In genomic region chrX:36329849-36330411, GRCm38 (mm10) we compare ENCODE assay signal across 7 mouse cellular contexts. TPM values are rescaled to one million over a fixed set of nuclear protein-coding genes. Genes with fewer than 3 reads are reported as not detected.
A peak's percentile ranks its signal among the peaks of the same experiment; 100 is the strongest.
DNase-seq lines count a peak whose midpoint lies in the region; ATAC-seq and TF ChIP-seq lines count a peak whose summit lies in the region.

No protein-coding gene starts in this region.

- H3K27me3 ChIP-seq in intestine, embryonic 15.5 days (replicated peaks): peaks cover 6% of the 10 kb centered on the region; the same call in 1 of the 2 replicates
- peaks cover 16% of the 10 kb centered on the region; the same call in 1 of the 2 replicates for H3K27me3 ChIP-seq in limb, embryonic 14.5 days (ENCODE audit: control insufficient read depth, insufficient read depth, low read length)
- peaks cover 18% of the 10 kb centered on the region; the same call in 1 of the 2 replicates for H3K27me3 ChIP-seq in midbrain, embryonic 13.5 days
- 0 out of 2 replicates have a peak, but pooled peaks cover 4% of the 10 kb centered on the region for H3K27me3 ChIP-seq in stomach, embryonic 14.5 days (ENCODE audit: control insufficient read depth, insufficient read depth, low read length)

- DNase-seq in adrenal gland, adult 18-20 months (ENCODE audit: low spot score in 2 of 2): peak; percentile 44 to 56
- peak; percentile 50 to 60 for DNase-seq in cerebellum, postnatal 14 days
- no peak for DNase-seq in limb, embryonic 14.5 days (ENCODE audit: low spot score)

- H3K9me3 ChIP-seq in intestine, embryonic 15.5 days: no peaks in the 10 kb centered on the region
- no peaks in the 10 kb centered on the region for H3K9me3 ChIP-seq in limb, embryonic 14.5 days (ENCODE audit: control insufficient read depth, low read length)
- 0 out of 2 replicates have a peak, but pooled peaks cover 3% of the 10 kb centered on the region for H3K9me3 ChIP-seq in midbrain, embryonic 13.5 days
- H3K9me3 ChIP-seq in stomach, embryonic 14.5 days (ENCODE audit: control insufficient read depth, low read depth, low read length): no peaks in the 10 kb centered on the region

- H3K27ac ChIP-seq in intestine, embryonic 15.5 days: no peak overlapping the region
- H3K27ac ChIP-seq in limb, embryonic 14.5 days (replicated peaks; ENCODE audit: low read depth, low read length): no peak overlapping the region
- H3K27ac ChIP-seq in midbrain, embryonic 13.5 days: no peak overlapping the region
- H3K27ac ChIP-seq in stomach, embryonic 14.5 days (ENCODE audit: low read length): no peak overlapping the region

- peak overlapping the region; percentile 44 for H3K4me3 ChIP-seq in intestine, embryonic 15.5 days (replicated peaks)
- peak overlapping the region; percentile 42 for H3K4me3 ChIP-seq in limb, embryonic 14.5 days (replicated peaks; ENCODE audit: low read length)
- H3K4me3 ChIP-seq in midbrain, embryonic 13.5 days (replicated peaks): peak overlapping the region; percentile 48
- H3K4me3 ChIP-seq in stomach, embryonic 14.5 days (ENCODE audit: low read depth, low read length): peak overlapping the region; percentile 38

- peak; percentile 70 for ATAC-seq in granulocyte monocyte progenitor cell, adult 5-6 weeks (replicated peaks; ENCODE audit: poor library complexity, severe bottlenecking)
- peak; percentile 80 for ATAC-seq in intestine, embryonic 15.5 days
- ATAC-seq in limb, embryonic 14.5 days (ENCODE audit: low FRiP score, low read depth): no peak; the same call in 1 of the 2 replicates
- peak; percentile 57 for ATAC-seq in midbrain, embryonic 13.5 days
- peak; percentile 66 for ATAC-seq in stomach, embryonic 14.5 days (ENCODE audit: insufficient number of reproducible peaks, insufficient read depth, low FRiP score, low read depth)

- TF ChIP-seq POLR2A in limb, embryonic 14.5 days (IDR thresholded peaks at IDR 0.05; ENCODE audit: borderline replicate concordance, extremely low read depth, insufficient read depth, insufficient read length): no peak

- no peaks in the 10 kb centered on the region for H3K36me3 ChIP-seq in intestine, embryonic 15.5 days
- no peaks in the 10 kb centered on the region for H3K36me3 ChIP-seq in limb, embryonic 14.5 days (ENCODE audit: control insufficient read depth, insufficient read depth, low read length)
- no peaks in the 10 kb centered on the region for H3K36me3 ChIP-seq in midbrain, embryonic 13.5 days
- no peaks in the 10 kb centered on the region for H3K36me3 ChIP-seq in stomach, embryonic 14.5 days (ENCODE audit: control insufficient read depth, insufficient read depth, low read length)

- H3K9ac ChIP-seq in intestine, embryonic 15.5 days: no peak overlapping the region
- H3K9ac ChIP-seq in limb, embryonic 14.5 days (ENCODE audit: low read depth, low read length, severe bottlenecking): peak overlapping the region; percentile 36; the same call in 1 of the 2 replicates
- H3K9ac ChIP-seq in midbrain, embryonic 13.5 days (replicated peaks): 0 out of 2 replicates have a peak overlapping the region, but pooled peaks have one; percentile 19
- H3K9ac ChIP-seq in stomach, embryonic 14.5 days (replicated peaks; ENCODE audit: low read depth, low read length): no peak overlapping the region

- peak overlapping the region; percentile 84 for H3K4me2 ChIP-seq in intestine, embryonic 15.5 days (replicated peaks)
- peak overlapping the region; percentile 77 for H3K4me2 ChIP-seq in limb, embryonic 14.5 days (replicated peaks; ENCODE audit: low read depth, low read length, severe bottlenecking)
- peak overlapping the region; percentile 83 for H3K4me2 ChIP-seq in midbrain, embryonic 13.5 days (replicated peaks)
- H3K4me2 ChIP-seq in stomach, embryonic 14.5 days (replicated peaks; ENCODE audit: low read depth, low read length): peak overlapping the region; percentile 86

- H3K4me1 ChIP-seq in intestine, embryonic 15.5 days (replicated peaks): no peaks in the 10 kb centered on the region
- no peaks in the 10 kb centered on the region for H3K4me1 ChIP-seq in limb, embryonic 14.5 days (ENCODE audit: control insufficient read depth, insufficient read depth, low read length)
- peaks cover 12% of the 10 kb centered on the region; the same call in 1 of the 2 replicates for H3K4me1 ChIP-seq in midbrain, embryonic 13.5 days (replicated peaks)
- H3K4me1 ChIP-seq in stomach, embryonic 14.5 days (ENCODE audit: control insufficient read depth, insufficient read depth, low read length): no peaks in the 10 kb centered on the region

- WGBS in intestine, embryonic 15.5 days: 17% methylated on average over 34 of the region's 44 CpGs
- 25% methylated on average over 20 of the region's 44 CpGs for WGBS in limb, embryonic 14.5 days
- 22% methylated on average over 37 of the region's 44 CpGs for WGBS in midbrain, embryonic 13.5 days
- 19% methylated on average over 32 of the region's 44 CpGs for WGBS in stomach, embryonic 14.5 days

RNA-seq across cellular contexts. Expression of gene Lonrf3, which starts 1.8 kb away (rescaled TPM):
- total RNA-seq in adrenal gland, adult 18-20 months (2021): 1 to 10 TPM; 5.8 to 6.4 TPM
- 6.1 and 8.9 TPM in 2 replicates for total RNA-seq in granulocyte monocyte progenitor cell, adult 5-6 weeks (2014; fragmentation: Nextera tagmentation)
- total RNA-seq in granulocyte monocyte progenitor cell, adult 5-6 weeks (2017): 29.0 and 31.9 TPM in 2 replicates
- polyA plus RNA-seq in intestine, embryonic 15.5 days (2015; fragmentation: Nextera tagmentation; extraction: Ambion mirVana): 0.65 and 1.00 TPM in 2 replicates
- polyA plus RNA-seq in limb, embryonic 14.5 days (2012; rRNA removed): 0.59 and 0.74 TPM in 2 replicates
- 0.32 and 0.78 TPM in 2 replicates for polyA plus RNA-seq in limb, embryonic 14.5 days (2014; fragmentation: Nextera tagmentation; extraction: Ambion mirVana)
- 0.71 and 0.83 TPM in 2 replicates for polyA plus RNA-seq in midbrain, embryonic 13.5 days (2015; fragmentation: Nextera tagmentation; extraction: Ambion mirVana)
- 0.46 and 0.74 TPM in 2 replicates for polyA plus RNA-seq in stomach, embryonic 14.5 days (2014; fragmentation: Nextera tagmentation; extraction: Ambion mirVana)

Comparison
In these comparisons a context has a peak if more than half of its experiments do, and no peak if none do; other contexts are left out.
1. H3K9ac ChIP-seq: peak in limb, embryonic 14.5 days (single experiment) and midbrain, embryonic 13.5 days (single experiment); none in intestine, embryonic 15.5 days (single experiment) and stomach, embryonic 14.5 days (single experiment).
2. Peak in every context shown above with its lines, with median percentiles within 50 percentile points of each other: H3K4me2 ChIP-seq and H3K4me3 ChIP-seq.